Mouse (Mus musculus): ENCODE measurements around the gene Dnajb8.

Gene Dnajb8

GRCm38 (mm10) chr6:88290129-88290766 is 68.2 kb downstream of the Dnajb8 start:
- DNase-seq (ENCODE audit: low spot score) = no peak

DNA sequence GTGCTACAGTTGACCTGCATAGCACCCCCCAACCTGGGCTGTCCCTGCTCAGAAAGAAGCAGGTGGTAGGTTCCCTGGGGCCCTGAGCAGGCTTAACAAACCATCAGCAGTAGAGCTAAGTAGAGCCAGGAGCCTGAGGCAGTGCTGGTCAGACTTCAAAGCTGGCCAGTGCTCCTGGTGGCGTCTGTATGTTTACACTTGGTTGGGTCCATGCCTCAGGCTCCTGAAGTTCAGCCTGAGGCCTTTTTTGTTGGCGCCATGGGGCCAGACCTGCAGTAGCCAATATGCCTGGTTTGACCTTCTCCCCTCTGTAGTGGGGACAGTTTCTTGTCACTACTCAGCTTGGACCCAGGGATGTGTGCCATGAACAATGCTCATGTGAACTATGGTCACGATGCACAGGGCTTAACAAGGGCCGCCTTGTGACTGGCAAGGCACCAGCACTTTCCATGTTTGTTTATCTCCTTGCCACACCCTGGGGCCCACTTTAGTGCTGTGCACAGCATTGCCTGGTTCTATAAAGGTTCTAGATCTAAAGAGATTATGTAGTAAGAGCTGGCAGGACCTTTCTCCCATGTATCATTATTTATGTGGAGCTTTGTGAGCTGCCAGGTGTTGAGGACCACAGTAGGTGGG is 70.3 kb downstream of the Dnajb8 start:
- DNase-seq (ENCODE audit: low spot score) = no peak

DNA sequence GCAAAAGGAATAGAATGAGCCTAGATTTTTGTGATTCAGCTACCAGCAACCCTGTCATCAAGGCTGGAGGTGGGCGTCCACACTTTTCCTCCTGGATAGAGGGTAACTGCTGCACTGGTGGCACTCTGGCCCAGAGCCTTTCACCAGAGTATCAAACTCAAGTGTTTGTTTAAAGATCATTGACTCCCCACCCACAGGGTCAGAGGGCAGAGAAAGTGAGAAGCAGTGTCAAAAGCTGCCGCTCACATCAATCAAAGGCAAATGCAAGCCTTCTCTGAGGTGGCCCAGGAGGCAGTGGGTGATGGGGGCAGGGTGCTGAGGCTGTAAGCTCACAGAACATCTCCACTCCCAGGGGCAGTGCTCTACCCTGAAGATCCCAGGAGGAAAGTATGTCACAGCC is 77.4 kb downstream of the Dnajb8 start:
- DNase-seq (ENCODE audit: low spot score) = peak; percentile 60

GRCm38 (mm10) chr6:88301234-88301633 is 79.2 kb downstream of the Dnajb8 start:
- no peak for DNase-seq (ENCODE audit: low spot score)

Data from embryo, embryonic 10.5 days (tissue).